Mouse (Mus musculus) right cerebral cortex, postnatal 25 days (tissue): ENCODE results near the gene Kifap3.
"Not testable (repeated sequence)": the region's sequence is repeated elsewhere in the genome, so short reads cannot be mapped to it uniquely, and the experiment has no call there.

Source experiments
- DNase-seq: peaks from one replicate; pipeline ENCODE4 v3.0.0; 2022

Gene Kifap3

GRCm38 (mm10) chr1:163779336-163780115 is at the start of gene Kifap3:
TSS of gene Kifap3 (plus strand) at chr1:163779583.
- peak; percentile 99 for DNase-seq

- not testable (repeated sequence) for DNase-seq
These were observed 48.2 kb upstream of the Kifap3 start for GRCm38 (mm10) chr1:163731166-163731565.

- no peak for DNase-seq
These were observed 42.7 kb upstream of the Kifap3 start for GRCm38 (mm10) chr1:163736441-163737238.

GRCm38 (mm10) chr1:163737239-163737533 is 42.2 kb upstream of the Kifap3 start:
- no peak for DNase-seq

GRCm38 (mm10) chr1:163751360-163751992 is 27.9 kb upstream of the Kifap3 start:
- DNase-seq, result no peak

- DNase-seq, result no peak
These were observed 21.7 kb upstream of the Kifap3 start for GRCm38 (mm10) chr1:163757462-163758207.

- DNase-seq, result not testable (repeated sequence)
These were observed 4.2 kb downstream of the Kifap3 start for GRCm38 (mm10) chr1:163783577-163783976.

GRCm38 (mm10) chr1:163821365-163821764 is 42.0 kb downstream of the Kifap3 start:
- no peak for DNase-seq

GRCm38 (mm10) chr1:163829482-163829881 is 50.1 kb downstream of the Kifap3 start:
- no peak for DNase-seq

- no peak for DNase-seq
These were observed 54.7 kb downstream of the Kifap3 start for GRCm38 (mm10) chr1:163834066-163834465.

- DNase-seq, result no peak
These were observed 55.7 kb downstream of the Kifap3 start for GRCm38 (mm10) chr1:163835062-163835461.

- DNase-seq, result not testable (repeated sequence)
These were observed 59.1 kb downstream of the Kifap3 start for GRCm38 (mm10) chr1:163838482-163838881.

GRCm38 (mm10) chr1:163840555-163840954 is 61.2 kb downstream of the Kifap3 start:
- DNase-seq, result no peak

- no peak for DNase-seq
These were observed 62.9 kb downstream of the Kifap3 start for GRCm38 (mm10) chr1:163842238-163842637.

- DNase-seq, result no peak
These were observed 64.5 kb downstream of the Kifap3 start for GRCm38 (mm10) chr1:163843899-163844298.

- no peak for DNase-seq
These were observed 73.6 kb downstream of the Kifap3 start for GRCm38 (mm10) chr1:163852884-163853560.

GRCm38 (mm10) chr1:163858420-163858819 is 79.0 kb downstream of the Kifap3 start:
- DNase-seq, result no peak

GRCm38 (mm10) chr1:163861538-163861937 is 82.2 kb downstream of the Kifap3 start:
- DNase-seq, result no peak

GRCm38 (mm10) chr1:163873158-163873557 is 93.8 kb downstream of the Kifap3 start:
- no peak for DNase-seq

GRCm38 (mm10) chr1:163889629-163890028 is 110.2 kb downstream of the Kifap3 start:
- DNase-seq, result no peak

GRCm38 (mm10) chr1:163893294-163893693 is 113.9 kb downstream of the Kifap3 start:
- DNase-seq, result no peak

GRCm38 (mm10) chr1:163893774-163894527 is 114.6 kb downstream of the Kifap3 start:
- no peak for DNase-seq
